Mouse (Mus musculus) brain, embryonic 18.5 days (tissue): Measurements from ENCODE around the gene Sec23ip.

Experiments
- DNase-seq: peaks from one replicate; pipeline ENCODE4 v3.0.0-alpha.2; 2012; ENCODE audit warnings: low read depth, low spot score

Gene Sec23ip

GRCm38 (mm10) chr7:128779305-128779704, 34.6 kb downstream of the Sec23ip start:
- DNase-seq, result peak; percentile 57

DNA sequence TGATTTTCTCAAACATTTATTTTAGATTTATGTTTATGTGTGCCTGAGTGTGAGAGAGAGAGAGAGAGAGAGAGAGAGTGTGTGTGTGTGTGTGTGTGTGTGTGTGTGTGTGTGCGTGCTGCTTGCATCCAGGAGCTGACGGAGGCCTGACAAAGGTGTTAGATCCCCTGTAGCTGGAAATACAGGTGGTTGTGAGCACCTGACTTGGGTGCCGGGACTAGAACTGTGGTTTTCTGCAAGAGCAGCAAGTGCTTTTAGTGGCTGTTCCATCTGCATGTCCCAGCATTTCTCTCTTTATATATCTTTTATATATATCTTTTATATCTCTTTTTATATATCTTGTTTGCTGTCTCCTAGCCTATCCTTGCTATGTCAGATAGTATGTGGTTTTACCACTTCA, 37.1 kb downstream of the Sec23ip start:
- no peak for DNase-seq

DNA sequence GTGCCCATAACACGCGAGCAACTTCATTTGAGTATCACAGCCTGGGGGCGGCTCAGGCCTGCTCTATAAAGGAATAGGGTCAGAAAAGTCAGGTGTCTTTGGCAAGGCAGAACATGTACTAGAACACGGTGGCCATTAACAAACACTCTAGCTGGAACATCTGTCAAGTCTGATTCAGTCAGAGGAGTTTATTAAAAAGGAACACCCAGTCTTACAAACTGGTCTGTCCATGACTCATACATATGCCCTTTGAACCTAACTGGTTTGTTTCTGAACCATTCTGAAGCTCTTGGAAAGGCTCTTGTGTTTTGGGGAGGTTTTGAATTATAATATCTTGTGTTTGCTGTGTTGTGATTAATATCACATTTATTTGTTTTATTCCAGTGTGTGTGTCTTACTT, 45.3 kb downstream of the Sec23ip start:
- no peak for DNase-seq

DNA sequence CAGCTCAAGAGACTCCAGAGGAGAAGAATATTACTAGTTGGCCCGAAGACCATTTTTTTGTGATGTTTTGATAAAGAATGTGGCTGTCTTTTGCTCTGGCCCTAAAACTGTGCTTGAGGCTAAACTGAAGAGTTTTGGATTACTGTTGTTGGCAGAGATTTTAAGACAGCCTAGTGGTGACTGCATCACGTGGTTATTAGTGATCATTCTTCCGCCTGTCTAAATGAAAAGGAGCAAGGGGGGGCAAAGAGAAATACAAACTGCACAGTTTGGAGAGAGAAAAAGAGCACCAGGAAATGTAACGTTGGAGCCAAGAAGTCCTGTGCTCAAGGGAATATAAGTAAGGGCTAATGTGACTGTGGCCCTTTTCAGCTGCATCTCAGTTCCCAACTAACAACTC, 48.7 kb downstream of the Sec23ip start:
- no peak for DNase-seq

DNA sequence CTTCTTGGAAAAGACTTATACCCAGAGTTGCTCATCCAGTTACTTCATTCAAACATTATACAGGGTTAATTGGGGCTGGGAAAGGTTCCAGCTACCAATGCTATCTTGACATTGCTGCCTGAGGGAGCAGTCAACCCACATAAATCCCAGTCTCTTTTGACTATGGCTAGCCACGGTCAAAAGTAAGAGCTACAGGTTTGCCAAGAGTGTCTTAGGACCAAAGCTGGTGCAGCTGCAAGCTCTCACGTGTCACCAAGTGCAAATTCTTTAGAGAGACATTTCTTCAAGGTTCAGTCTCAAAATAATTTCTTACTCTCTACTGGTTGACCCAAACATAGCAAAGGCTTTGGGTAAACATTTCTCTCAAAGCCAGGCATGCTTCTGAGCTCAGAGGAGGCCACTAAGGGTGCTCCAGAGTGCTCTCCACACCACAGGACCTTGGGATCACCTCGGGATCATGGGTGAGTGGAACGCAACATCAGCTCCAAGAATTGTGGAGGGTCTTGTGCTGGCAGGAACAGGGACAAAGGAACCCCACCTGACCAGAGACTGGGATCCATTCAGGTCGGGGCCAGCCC, 80.3 kb downstream of the Sec23ip start:
- DNase-seq, result no peak

GRCm38 (mm10) chr7:128832455-128833081, 87.8 kb downstream of the Sec23ip start:
- no peak for DNase-seq

DNA sequence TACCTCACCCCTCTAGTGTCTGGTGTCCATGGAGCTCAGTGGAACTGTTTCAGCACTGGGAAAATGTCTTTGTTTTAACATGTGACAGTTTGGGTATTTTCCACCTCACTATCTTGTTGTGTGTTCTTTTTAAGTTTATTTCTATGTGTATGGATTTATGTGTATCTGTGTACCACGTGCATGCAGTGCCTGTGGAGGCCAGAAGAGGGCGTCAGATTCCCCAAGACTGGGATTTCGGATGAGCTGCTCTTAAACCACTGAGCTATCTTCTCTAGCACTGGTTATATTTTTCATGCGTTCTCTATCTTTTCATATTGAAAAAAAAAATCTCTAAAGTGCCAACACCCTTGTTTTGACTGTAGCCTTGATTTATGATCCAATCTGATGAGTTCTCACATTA, 88.5 kb downstream of the Sec23ip start:
- DNase-seq, result no peak
